Mouse (Mus musculus) midbrain, embryonic 10.5 days (tissue): Measurements from ENCODE around the gene Lars2. TPM values are rescaled to one million over a fixed set of nuclear protein-coding genes. Genes with fewer than 3 reads are reported as not detected.

ENCODE experiments used
- DNase-seq: peaks from one replicate; pipeline ENCODE4 v3.0.0-alpha.2; 2017; ENCODE audit warnings: low spot score
- H3K27ac ChIP-seq: fragments of 300-500 bp; sonication (generic); replicated peaks from 2 replicates; pipeline ENCODE4 v1.5.1; 2016; ENCODE audit warnings: mild to moderate bottlenecking
- H3K27me3 ChIP-seq: fragments of 300-500 bp; sonication (generic); 2 replicates; pipeline ENCODE4 v1.6.1; 2016; ENCODE audit warnings: low read depth, mild to moderate bottlenecking; ENCODE audit not compliant: poor library complexity, severe bottlenecking
- H3K36me3 ChIP-seq: fragments of 300-500 bp; sonication (generic); 2 replicates; pipeline ENCODE4 v1.6.1; 2016; ENCODE audit warnings: mild to moderate bottlenecking, moderate library complexity
- H3K4me1 ChIP-seq: fragments of 300-500 bp; sonication (generic); 2 replicates; pipeline ENCODE4 v1.6.1; 2016
- H3K4me3 ChIP-seq: fragments of 300-500 bp; sonication (generic); 2 replicates; pipeline ENCODE4 v1.5.1; 2016; ENCODE audit warnings: mild to moderate bottlenecking, moderate library complexity
- H3K9me3 ChIP-seq: fragments of 300-500 bp; sonication (generic); replicated peaks from 2 replicates; pipeline ENCODE4 v1.6.1; 2016; ENCODE audit warnings: mild to moderate bottlenecking
- WGBS: fragments of 180-500 bp; shearing (Covaris S2); methylation state at CpG from one replicate; pipeline ENCODE4 v1.1.7; 2016; 5-methylcytosine and 5-hydroxymethylcytosine counted together
- polyA plus RNA-seq: library from polyadenylated mRNA; unstranded; fragments of >200 nt; fragmentation: Nextera tagmentation; extraction: Ambion mirVana; gene quantifications from 2 replicates; pipeline ENCODE4 v1.2.1, GENCODE M21; 2016

The Lars2 gene
- polyA plus RNA-seq, 1 experiment from 2014 or later: 607 TPM

DNA sequence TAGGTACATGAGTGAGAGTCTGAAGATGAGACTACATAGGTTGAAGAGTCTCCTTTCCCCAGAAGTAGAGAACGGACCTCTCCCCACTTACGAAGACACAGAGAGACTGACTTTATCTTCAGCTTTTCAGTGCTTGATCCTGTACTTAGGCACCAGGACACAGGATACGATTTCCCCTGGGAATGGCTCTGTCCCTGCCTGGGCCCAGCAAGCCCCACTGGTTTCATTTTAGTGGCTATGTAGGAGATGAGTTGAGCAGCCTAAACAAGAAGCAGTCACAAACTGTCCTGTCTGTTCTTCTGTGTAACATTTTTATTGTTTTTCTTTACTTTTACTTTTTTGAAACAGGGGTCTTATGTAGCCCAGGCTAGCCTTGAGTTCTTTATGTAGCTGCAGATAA lies 118.1 kb downstream of the Lars2 start:
- H3K36me3 ChIP-seq: peaks cover 92% of the 10 kb centered on the region

DNA sequence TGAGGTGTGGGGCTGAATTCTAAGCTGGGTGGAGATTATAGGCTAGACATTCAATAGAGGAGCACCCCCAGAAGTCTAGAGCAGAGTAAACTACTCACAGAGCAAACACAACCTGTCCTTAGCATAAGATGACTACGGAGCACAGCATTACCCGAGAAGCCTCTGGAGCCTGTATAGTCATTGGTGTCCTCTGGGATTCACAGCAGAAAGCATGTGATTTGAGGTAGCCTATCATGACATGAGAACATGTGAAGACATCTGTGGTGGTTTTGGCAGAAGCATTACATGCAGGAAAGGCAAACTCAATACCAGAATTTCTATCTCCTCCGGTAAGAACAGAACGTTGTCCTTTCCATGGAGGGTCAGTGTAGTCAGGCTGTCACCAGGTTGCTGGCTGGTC lies 118.8 kb downstream of the Lars2 start:
- H3K4me3 ChIP-seq: no peak overlapping the region
- peaks cover 89% of the 10 kb centered on the region for H3K36me3 ChIP-seq
- no peaks in the 10 kb centered on the region for H3K27me3 ChIP-seq
- no peak for DNase-seq
- no peaks in the 10 kb centered on the region; the same call in 1 of the 2 replicates for H3K9me3 ChIP-seq
- H3K27ac ChIP-seq: no peak overlapping the region
- H3K4me1 ChIP-seq: peaks cover 45% of the 10 kb centered on the region
- WGBS: 98% methylated on average over 4 of the region's 4 CpGs

More for the DNA sequence above, 118.1 kb downstream of the Lars2 start:
- Histone ChIP-seq H3K27me3 (no peaks in the 10 kb centered on the region), H3K9me3 (no peaks in the 10 kb centered on the region; the same call in 1 of the 2 replicates), H3K4me3 (no peak overlapping the region), H3K4me1 (peaks cover 50% of the 10 kb centered on the region), H3K27ac (no peak overlapping the region)
- 93% methylated on average over 3 of the region's 3 CpGs for WGBS
- DNase-seq: no peak

DNA sequence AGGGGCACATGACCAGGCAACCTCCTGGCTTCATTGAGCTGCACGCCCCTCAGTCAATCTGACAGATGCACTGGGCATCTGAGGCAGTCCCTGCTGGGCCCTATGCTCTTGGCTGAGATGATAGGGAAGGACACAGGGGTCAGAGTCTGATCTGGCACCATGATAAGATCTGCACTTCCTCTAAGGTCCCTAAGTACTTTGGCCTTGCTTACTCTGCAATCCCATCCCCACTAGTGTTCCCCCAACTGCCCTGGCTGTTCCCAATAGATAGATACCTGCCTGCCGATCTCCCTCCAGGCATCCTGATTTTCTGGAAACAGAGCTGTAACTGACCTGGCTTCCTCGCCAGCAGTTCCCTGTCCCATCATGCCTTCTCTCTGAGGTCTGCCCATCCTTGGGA lies 119.9 kb downstream of the Lars2 start:
- Histone ChIP-seq H3K27ac (no peak overlapping the region), H3K4me3 (no peak overlapping the region), H3K36me3 (peaks cover 84% of the 10 kb centered on the region), H3K27me3 (no peaks in the 10 kb centered on the region), H3K4me1 (peaks cover 34% of the 10 kb centered on the region), H3K9me3 (no peaks in the 10 kb centered on the region; the same call in 1 of the 2 replicates)
- no peak for DNase-seq
- 80% methylated on average over 3 of the region's 3 CpGs for WGBS

DNA sequence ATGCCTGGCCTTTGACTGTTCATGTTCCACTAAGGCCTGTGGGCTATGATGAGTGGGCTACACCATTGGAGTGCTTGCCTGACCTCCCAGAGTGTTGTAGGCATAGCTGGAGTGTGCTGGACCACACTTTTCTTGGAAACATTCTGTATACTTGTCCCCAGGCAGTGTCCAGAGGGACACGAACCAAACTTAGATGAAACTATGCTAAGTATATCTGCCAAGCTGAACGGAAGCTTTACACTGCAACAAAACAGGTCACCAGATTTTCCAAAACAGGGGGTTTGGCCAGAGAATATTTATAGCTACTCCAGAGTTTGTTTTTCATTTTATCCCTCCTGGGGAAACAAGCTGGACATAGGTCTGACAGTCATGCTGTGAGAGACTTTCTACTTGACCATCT lies 122.3 kb downstream of the Lars2 start:
- 87% methylated on average over 2 of the region's 2 CpGs for WGBS
- H3K36me3 ChIP-seq: peaks cover 71% of the 10 kb centered on the region

DNA sequence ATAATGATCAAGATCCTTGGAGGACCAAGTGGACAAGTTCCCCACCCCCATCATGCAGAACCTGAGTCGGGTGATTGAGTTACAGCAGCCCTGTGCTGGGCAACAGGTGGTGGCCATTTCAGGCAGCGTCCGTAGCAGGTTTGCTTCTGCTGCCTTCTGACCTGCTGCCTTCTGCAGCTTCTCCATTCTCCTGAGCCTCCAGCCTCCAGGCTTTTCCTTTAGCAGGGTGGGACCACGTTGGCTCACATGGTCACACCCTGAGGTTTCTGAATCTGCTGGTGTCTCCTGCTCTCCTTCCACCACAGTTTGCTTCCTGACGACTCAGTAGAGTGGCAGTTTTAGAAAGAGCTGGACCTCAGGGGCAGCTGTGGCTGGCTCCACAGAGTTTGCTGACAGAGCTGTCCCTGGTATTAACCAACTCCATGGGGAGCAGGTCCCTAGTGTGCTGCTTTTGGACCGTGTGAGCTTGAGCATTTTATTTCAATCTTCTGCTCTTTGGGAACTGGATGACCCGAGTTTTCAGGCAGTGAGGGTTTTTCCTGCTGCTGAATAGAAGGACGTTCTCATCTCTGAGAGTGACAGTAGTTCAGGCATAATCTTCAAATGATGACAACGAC lies 123.1 kb downstream of the Lars2 start:
- Histone ChIP-seq H3K4me3 (no peak overlapping the region), H3K4me1 (peaks cover 11% of the 10 kb centered on the region), H3K36me3 (peaks cover 64% of the 10 kb centered on the region), H3K27me3 (no peaks in the 10 kb centered on the region), H3K27ac (no peak overlapping the region), H3K9me3 (no peaks in the 10 kb centered on the region)
- WGBS: 83% methylated on average over 9 of the region's 9 CpGs
- no peak for DNase-seq

More for the DNA sequence above, 122.3 kb downstream of the Lars2 start:
- Histone ChIP-seq H3K4me1 (peaks cover 14% of the 10 kb centered on the region), H3K9me3 (no peaks in the 10 kb centered on the region), H3K27ac (no peak overlapping the region), H3K27me3 (no peaks in the 10 kb centered on the region), H3K4me3 (no peak overlapping the region)
- DNase-seq: no peak

DNA sequence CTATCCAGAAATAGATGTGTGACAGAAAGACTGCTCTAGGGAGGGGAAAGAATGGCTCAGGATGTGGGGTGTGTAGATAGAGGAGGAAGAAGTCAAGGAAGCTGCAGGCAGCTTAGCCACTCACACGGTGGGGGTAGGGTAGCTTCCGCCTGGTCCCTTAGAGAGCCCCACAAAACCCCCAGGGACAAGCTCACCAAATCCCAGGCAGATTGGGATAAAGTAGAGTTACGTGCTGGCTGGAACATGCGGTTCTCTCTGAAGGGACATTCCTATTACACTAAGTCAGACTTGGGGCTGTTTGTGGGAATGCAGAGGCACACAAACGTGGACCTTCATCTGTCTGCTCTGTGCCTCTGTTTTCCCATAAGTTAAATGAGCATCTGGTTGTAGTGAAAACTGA lies 124.2 kb downstream of the Lars2 start:
- 80% methylated on average over 5 of the region's 5 CpGs for WGBS
- peaks cover 53% of the 10 kb centered on the region for H3K36me3 ChIP-seq
- H3K9me3 ChIP-seq: no peaks in the 10 kb centered on the region
- H3K4me1 ChIP-seq: peaks cover 11% of the 10 kb centered on the region
- H3K27me3 ChIP-seq: no peaks in the 10 kb centered on the region
- no peak for DNase-seq
- no peak overlapping the region for H3K27ac ChIP-seq
- no peak overlapping the region for H3K4me3 ChIP-seq

DNA sequence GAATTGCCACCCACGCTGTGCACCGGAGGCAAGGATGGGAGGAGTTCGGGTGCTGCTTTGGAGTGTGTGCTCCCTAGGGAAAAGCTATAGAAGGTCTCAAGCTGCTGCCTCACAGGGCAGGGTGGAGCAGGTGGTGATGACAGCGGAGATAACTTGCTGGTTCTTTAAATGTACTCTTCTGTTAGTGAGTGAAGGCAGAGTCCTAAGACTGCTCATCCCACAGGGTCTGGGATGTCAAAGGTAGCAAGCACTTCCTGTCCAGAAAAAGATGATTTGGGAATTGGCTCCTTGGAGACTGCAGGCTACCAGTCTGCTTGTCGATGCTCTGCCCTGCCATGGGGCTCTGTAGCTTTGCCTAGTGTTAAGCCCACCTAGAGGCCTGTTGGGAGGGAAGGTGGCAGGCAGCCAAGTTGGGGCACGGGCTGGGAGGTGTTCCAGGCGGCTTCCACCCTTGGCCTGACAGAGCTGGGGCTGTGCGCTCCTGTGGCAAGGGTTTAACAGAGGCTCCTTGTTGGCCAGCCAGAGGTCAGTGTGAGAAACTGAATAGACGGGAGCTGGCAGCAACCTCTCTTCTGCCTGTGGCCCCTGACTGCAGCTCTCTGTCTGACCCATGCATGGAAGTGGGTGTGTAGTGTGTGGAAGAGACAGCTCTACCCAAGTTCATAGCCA lies 125.3 kb downstream of the Lars2 start:
- no peak overlapping the region for H3K27ac ChIP-seq
- 91% methylated on average over 9 of the region's 9 CpGs for WGBS
- no peak overlapping the region for H3K4me3 ChIP-seq
- peaks cover 13% of the 10 kb centered on the region for H3K4me1 ChIP-seq
- no peaks in the 10 kb centered on the region for H3K27me3 ChIP-seq
- no peaks in the 10 kb centered on the region for H3K9me3 ChIP-seq
- peaks cover 42% of the 10 kb centered on the region for H3K36me3 ChIP-seq
- DNase-seq: no peak

DNA sequence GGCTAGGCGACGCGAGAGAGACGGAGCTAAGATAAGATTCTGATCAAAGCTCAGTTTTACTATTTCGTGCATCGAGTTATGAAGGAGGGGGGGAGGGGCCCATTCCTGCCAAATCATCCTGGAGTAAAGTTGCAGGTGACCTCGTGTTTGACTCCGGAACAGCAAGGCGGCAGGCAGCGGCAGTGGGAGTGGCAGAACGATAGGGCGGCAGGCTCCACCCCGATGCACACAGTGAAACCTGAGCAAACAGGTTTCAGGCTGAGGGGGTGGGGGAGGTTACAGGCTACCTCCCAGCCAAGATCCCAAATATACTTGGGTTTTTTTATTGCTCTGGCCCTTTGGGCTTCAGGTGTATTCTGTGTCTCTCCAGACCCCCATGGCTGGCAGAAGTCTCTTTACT lies 129.9 kb downstream of the Lars2 start:
- H3K4me3 ChIP-seq: no peak overlapping the region
- H3K36me3 ChIP-seq: peaks cover 37% of the 10 kb centered on the region
- 13% methylated on average over 13 of the region's 13 CpGs for whole genome bisulfite sequencing
- H3K27ac ChIP-seq: no peak overlapping the region
- DNase-seq: no peak
- peaks cover 10% of the 10 kb centered on the region for H3K4me1 ChIP-seq
- H3K9me3 ChIP-seq: no peaks in the 10 kb centered on the region
- H3K27me3 ChIP-seq: no peaks in the 10 kb centered on the region

DNA sequence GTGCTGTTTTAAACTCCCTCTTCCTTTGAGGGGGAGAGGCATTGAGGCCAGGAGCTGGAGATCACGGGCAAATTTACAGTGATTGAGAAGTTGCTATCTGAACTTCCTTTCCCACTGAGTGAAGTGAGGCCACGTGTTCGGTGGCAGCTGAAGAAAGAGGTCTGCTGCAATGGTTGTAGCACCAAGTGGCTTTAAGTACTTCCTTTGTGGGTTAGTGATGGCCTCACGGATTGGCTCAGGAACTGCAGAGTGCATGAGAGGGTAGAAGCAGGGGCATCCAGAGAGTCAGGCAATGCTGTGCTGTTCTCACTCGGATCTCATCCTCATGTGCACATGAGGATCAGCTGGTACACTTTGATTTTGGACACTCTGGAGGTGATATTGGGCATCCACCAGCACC lies 131.2 kb downstream of the Lars2 start:
- Histone ChIP-seq H3K9me3 (no peaks in the 10 kb centered on the region), H3K4me3 (no peak overlapping the region), H3K27me3 (no peaks in the 10 kb centered on the region), H3K4me1 (peaks cover 6% of the 10 kb centered on the region), H3K27ac (no peak overlapping the region), H3K36me3 (peaks cover 37% of the 10 kb centered on the region)
- no peak for DNase-seq
- 90% methylated on average over 5 of the region's 5 CpGs for WGBS

DNA sequence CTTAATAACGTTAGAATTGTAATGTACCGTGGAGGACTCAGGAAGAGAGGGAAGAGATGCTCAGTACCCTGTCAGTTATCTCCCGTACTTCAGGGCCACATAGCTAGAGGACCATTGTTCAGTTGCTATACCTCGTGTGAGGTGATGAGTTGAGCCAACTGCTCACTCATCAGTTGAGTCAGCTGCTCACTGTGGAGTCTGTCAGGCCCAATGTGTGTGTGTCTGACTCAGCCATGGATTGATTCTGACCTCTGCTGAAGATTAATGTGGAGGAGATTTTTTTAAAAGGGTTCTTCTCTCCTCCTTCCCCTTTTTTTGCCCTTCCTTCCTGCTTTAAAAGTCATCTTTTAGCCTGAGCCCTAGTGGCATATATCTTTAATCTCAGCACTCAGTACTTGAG lies 133.8 kb downstream of the Lars2 start:
- Histone ChIP-seq H3K27me3 (no peaks in the 10 kb centered on the region), H3K4me3 (no peak overlapping the region), H3K4me1 (peaks cover 6% of the 10 kb centered on the region), H3K27ac (no peak overlapping the region), H3K36me3 (peaks cover 53% of the 10 kb centered on the region), H3K9me3 (no peaks in the 10 kb centered on the region)
- no peak for DNase-seq
- WGBS: 88% methylated on average over 4 of the region's 4 CpGs

DNA sequence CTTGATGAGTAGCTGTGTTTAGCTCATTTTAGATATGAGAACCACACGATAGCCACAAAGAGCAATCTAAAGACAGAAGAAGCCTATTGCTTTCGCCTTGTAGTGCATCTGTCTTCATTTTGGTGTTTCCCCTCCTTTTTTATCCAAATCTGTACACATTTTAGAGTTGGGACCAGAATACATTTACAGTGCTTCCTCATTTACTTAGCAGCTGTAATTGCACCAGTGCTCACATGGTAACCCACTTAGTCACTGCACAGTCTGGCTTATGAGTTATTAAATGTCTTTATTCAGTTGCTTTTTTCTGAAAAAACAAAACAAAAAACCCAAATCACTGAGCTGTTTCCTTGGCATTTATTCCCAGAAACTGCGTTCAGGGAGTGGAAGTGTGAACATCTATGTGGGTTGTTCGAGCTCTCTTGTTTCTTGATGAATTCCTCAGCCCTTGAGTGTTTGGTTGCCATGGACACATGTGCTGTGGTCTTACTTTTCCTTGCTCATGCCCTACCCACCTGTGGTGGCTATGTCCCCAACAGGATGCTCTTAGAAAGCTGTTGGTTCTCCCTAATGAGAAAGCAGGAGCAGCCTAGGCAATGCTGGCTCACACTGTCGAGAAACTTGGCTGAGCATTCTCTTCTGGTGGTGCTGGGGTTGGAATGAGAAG lies 136.6 kb downstream of the Lars2 start:
- Histone ChIP-seq H3K4me3 (no peak overlapping the region), H3K27me3 (no peaks in the 10 kb centered on the region), H3K36me3 (peaks cover 56% of the 10 kb centered on the region), H3K4me1 (no peaks in the 10 kb centered on the region), H3K27ac (no peak overlapping the region), H3K9me3 (no peaks in the 10 kb centered on the region)
- DNase-seq: no peak
- 87% methylated on average over 5 of the region's 5 CpGs for WGBS

DNA sequence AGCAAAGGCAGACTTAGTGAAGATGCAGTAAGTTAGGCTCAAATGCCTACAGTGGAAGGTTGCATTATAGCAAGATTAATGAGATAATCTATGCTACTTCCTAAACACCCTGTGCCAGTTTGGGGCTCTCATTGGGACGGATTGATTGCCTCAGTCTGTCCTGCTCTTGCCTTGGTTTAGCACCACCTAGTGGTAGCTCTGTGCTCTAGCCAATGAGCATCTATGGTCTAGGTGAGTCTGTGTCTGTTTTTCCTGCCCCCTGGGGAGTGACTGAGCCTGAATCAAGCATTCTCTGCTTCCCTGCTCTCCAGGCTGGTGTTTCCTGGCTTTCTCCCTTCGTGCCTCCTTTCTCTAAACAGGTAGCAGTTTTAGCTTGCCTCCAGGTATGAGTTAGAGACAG lies 137.6 kb downstream of the Lars2 start:
- Histone ChIP-seq H3K27me3 (no peaks in the 10 kb centered on the region), H3K9me3 (no peaks in the 10 kb centered on the region), H3K27ac (no peak overlapping the region), H3K4me3 (no peak overlapping the region), H3K36me3 (peaks cover 53% of the 10 kb centered on the region), H3K4me1 (no peaks in the 10 kb centered on the region)
- DNase-seq: peak; percentile 48
- WGBS: 10% methylated on average over 2 of the region's 2 CpGs

DNA sequence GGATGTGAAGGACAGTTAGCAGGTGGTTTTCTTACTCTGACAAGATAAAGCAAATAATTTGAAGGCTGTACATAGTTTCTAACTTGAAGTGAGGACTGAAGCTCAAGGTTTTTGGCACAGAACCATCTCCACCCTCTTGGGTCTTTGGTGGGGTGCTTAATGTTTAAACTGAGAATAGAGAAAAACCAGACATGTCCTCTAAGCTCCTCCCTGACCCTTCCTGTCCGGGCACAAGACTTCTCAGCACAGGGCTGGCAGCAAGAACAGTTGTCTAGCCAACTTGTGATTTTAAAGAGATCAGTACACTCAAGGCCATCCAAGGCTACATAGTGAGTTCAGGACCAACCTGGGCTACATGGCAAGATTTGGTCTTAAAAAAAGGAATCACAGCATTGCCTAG lies 138.9 kb downstream of the Lars2 start:
- Histone ChIP-seq H3K9me3 (no peaks in the 10 kb centered on the region), H3K36me3 (peaks cover 52% of the 10 kb centered on the region), H3K4me1 (no peaks in the 10 kb centered on the region), H3K4me3 (no peak overlapping the region), H3K27ac (no peak overlapping the region), H3K27me3 (no peaks in the 10 kb centered on the region)
- no peak for DNase-seq
- 88% methylated on average over 1 of the region's 1 CpGs for WGBS
